Mouse (Mus musculus) E14TG2a.4 (cell line): ENCODE measurements around the gene Nrip1.

Source experiments
- CTCF ChIP-seq: conservative IDR thresholded peaks from 2 replicates; pipeline ENCODE4 v1.5.1; 2014; ENCODE audit warnings: low read length
- NANOG ChIP-seq: IDR thresholded peaks from 2 replicates; pipeline ENCODE4 v1.6.1; 2014; ENCODE audit warnings: borderline replicate concordance, low read length, mixed read lengths
- POU5F1 ChIP-seq: IDR thresholded peaks from 2 replicates; pipeline ENCODE4 v1.6.1; 2014; ENCODE audit warnings: low read length, borderline replicate concordance

DNA sequence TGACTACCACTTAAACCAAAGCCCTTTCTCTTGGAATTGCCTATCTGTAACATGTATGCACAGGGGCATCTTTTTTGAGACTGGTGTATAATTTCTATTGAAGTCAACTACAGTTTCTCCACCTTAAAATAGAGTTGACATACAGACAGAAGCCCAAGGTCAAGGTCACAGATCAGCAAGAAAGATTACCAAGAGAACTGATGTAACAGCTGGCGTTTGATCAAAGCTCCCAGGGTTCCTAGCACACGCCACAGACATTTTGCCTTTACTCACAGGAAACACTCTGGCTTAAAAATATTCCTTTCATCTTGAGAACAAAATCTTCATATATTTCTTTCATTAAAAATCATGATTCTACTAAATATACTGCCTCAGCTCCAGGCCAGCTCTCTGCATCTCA is 74.1 kb downstream of the Nrip1 start:
- TF ChIP-seq CTCF = no peak
- TF ChIP-seq POU5F1 = no peak
- TF ChIP-seq NANOG = no peak
